Mouse (Mus musculus) stomach, postnatal 0 days (tissue): ENCODE data around the gene Cyb5d1.

ENCODE experiments used
- CTCF ChIP-seq: IDR thresholded peaks from 2 replicates; pipeline ENCODE4 v1.5.1; 2016; ENCODE audit warnings: antibody characterized with exemption, low read depth, mild to moderate bottlenecking, moderate library complexity
- EP300 ChIP-seq: optimal IDR thresholded peaks from 2 replicates; pipeline ENCODE3; 2016; ENCODE audit warnings: antibody characterized with exemption

GRCm38 (mm10) chr11:69371601-69372000 is 23.8 kb downstream of the Cyb5d1 start:
- TF ChIP-seq CTCF (no peak), EP300 (no peak)
